In the genomic region with DNA sequence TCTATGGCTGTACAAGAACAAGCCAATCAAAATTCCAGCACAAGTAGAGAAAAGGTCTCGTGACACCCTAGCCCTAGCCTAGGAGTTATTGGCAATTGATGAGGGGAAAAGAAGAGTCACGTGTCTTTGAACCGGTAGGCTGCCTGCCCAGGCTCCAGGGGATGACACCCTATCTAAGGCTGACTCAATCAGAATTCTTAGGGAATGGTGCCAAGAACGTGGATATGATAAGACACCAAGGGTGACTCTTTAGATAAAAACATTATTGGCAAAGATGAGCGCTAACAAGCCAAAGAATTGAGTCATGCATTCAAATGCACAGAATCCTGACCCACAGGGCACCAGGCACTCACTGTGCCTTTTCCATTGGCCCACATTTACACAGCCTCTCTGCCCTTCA, we compare ENCODE assay signal across 25 mouse cellular contexts. TPM values are rescaled to one million over a fixed set of nuclear protein-coding genes. Genes with fewer than 3 reads are reported as not detected.
DNase-seq lines count a peak whose midpoint lies in the region; ATAC-seq and TF ChIP-seq lines count a peak whose summit lies in the region.
"Had no signal": no experiment of that assay in that cellular context is flagged by ENCODE, and none has a peak within 500 bp of the region (broad histone marks: within the 10 kb centered on the region; RNA-seq: fewer than 3 reads in every experiment).

No protein-coding gene starts in this region.

- TF ChIP-seq POLR2A in lung, adult 2 months (IDR thresholded peaks at IDR 0.05; ENCODE audit: borderline replicate concordance, extremely low read depth, low read depth, low read length), result no peak

- 0 out of 2 replicates have a peak, but pooled peaks have one; percentile 37 for ATAC-seq in lung, postnatal 0 days
- ATAC-seq in intestine, embryonic 16.5 days, result no peak
- no peak for ATAC-seq in stomach, postnatal 0 days (ENCODE audit: low FRiP score, low TSS enrichment)
- ATAC-seq: forebrain, embryonic 14.5 days had no signal

- peak; percentile 18 for DNase-seq in lung, postnatal 0 days (ENCODE audit: low spot score)
- DNase-seq in lung, adult 2 months, result no peak
- DNase-seq in stomach, postnatal 0 days (ENCODE audit: low spot score), result no peak
- DNase-seq in gastrocnemius, postnatal 25 days, result no peak
- no peak for DNase-seq in spleen, postnatal 14 days (ENCODE audit: low spot score in 2 of 2)
- DNase-seq: B cell, adult 2 months; cerebellum, adult 11 months; cerebellum, adult 8-10 months; cerebellum, postnatal 14 days; embryo, embryonic 11 days; gastrocnemius, adult 2 months; gastrocnemius, postnatal 36 days; heart, postnatal 14 days; kidney, adult 18-20 months had no signal

- no peaks in the 10 kb centered on the region for H3K27me3 ChIP-seq in lung, postnatal 0 days (replicated peaks; ENCODE audit: insufficient read depth, low read length)
- no peaks in the 10 kb centered on the region for H3K27me3 ChIP-seq in E14TG2a.4 (ENCODE audit: insufficient read depth, low read length)
- H3K27me3 ChIP-seq in intestine, embryonic 16.5 days (replicated peaks; ENCODE audit: control insufficient read depth, insufficient read depth, low read length), result no peaks in the 10 kb centered on the region
- H3K27me3 ChIP-seq in stomach, postnatal 0 days (ENCODE audit: control insufficient read depth, insufficient read depth, low read length), result no peaks in the 10 kb centered on the region
- H3K27me3 ChIP-seq: embryonic facial prominence, embryonic 15.5 days had no signal

- no peak overlapping the region for H3K4me2 ChIP-seq in lung, postnatal 0 days (replicated peaks; ENCODE audit: low read depth, low read length)
- no peak overlapping the region for H3K4me2 ChIP-seq in intestine, embryonic 16.5 days (ENCODE audit: low read depth, low read length)
- H3K4me2 ChIP-seq in stomach, postnatal 0 days (replicated peaks; ENCODE audit: low read depth), result no peak overlapping the region
- H3K4me2 ChIP-seq: embryonic facial prominence, embryonic 15.5 days; heart, embryonic 15.5 days; hindbrain, embryonic 13.5 days had no signal

- H3K4me1 ChIP-seq in lung, postnatal 0 days (ENCODE audit: insufficient read depth, low read depth, low read length), result no peaks in the 10 kb centered on the region
- no peaks in the 10 kb centered on the region for H3K4me1 ChIP-seq in lung, adult 2 months (ENCODE audit: control insufficient read depth, insufficient read depth, low read length)
- peaks cover 47% of the 10 kb centered on the region for H3K4me1 ChIP-seq in E14TG2a.4 (replicated peaks; ENCODE audit: low read depth, low read length)
- H3K4me1 ChIP-seq in intestine, embryonic 16.5 days (ENCODE audit: control insufficient read depth, insufficient read depth, low read length), result no peaks in the 10 kb centered on the region
- H3K4me1 ChIP-seq in stomach, postnatal 0 days (replicated peaks; ENCODE audit: control insufficient read depth, insufficient read depth), result no peaks in the 10 kb centered on the region
- H3K4me1 ChIP-seq: embryonic facial prominence, embryonic 15.5 days; forebrain, embryonic 10.5 days; heart, embryonic 10.5 days; heart, embryonic 15.5 days; hindbrain, embryonic 13.5 days had no signal

- no peak overlapping the region for H3K9ac ChIP-seq in lung, postnatal 0 days (replicated peaks; ENCODE audit: low read depth)
- no peak overlapping the region for H3K9ac ChIP-seq in intestine, embryonic 16.5 days (ENCODE audit: low read depth, low read length)
- no peak overlapping the region for H3K9ac ChIP-seq in stomach, postnatal 0 days (ENCODE audit: low read length)
- H3K9ac ChIP-seq: embryonic facial prominence, embryonic 15.5 days; heart, embryonic 15.5 days; hindbrain, embryonic 13.5 days had no signal

- no peaks in the 10 kb centered on the region for H3K9me3 ChIP-seq in lung, postnatal 0 days (ENCODE audit: low read length)
- H3K9me3 ChIP-seq in E14TG2a.4 (ENCODE audit: low read length), result peaks cover 5% of the 10 kb centered on the region
- H3K9me3 ChIP-seq in intestine, embryonic 16.5 days (ENCODE audit: control insufficient read depth, low read length), result no peaks in the 10 kb centered on the region
- H3K9me3 ChIP-seq in stomach, postnatal 0 days (ENCODE audit: control insufficient read depth, low read length), result no peaks in the 10 kb centered on the region
- H3K9me3 ChIP-seq: embryonic facial prominence, embryonic 15.5 days; heart, embryonic 10.5 days; heart, embryonic 15.5 days; hindbrain, embryonic 13.5 days had no signal

- H3K4me3 ChIP-seq in lung, postnatal 0 days (ENCODE audit: low read depth, low read length), result no peak overlapping the region
- no peak overlapping the region for H3K4me3 ChIP-seq in lung, adult 2 months (replicated peaks; ENCODE audit: extremely low read depth, low read depth, low read length)
- 0 out of 2 replicates have a peak overlapping the region, but pooled peaks have one; percentile 10 for H3K4me3 ChIP-seq in E14TG2a.4 (replicated peaks; ENCODE audit: low read length)
- no peak overlapping the region for H3K4me3 ChIP-seq in intestine, embryonic 16.5 days (ENCODE audit: low read length)
- no peak overlapping the region for H3K4me3 ChIP-seq in stomach, postnatal 0 days (ENCODE audit: low read depth, low read length)
- H3K4me3 ChIP-seq: embryonic facial prominence, embryonic 15.5 days; erythroblast, embryonic 14.5 days; forebrain, embryonic 10.5 days; gastrocnemius, adult 2 months; heart, embryonic 10.5 days; heart, embryonic 15.5 days; hindbrain, embryonic 13.5 days had no signal

- TF ChIP-seq CTCF in lung, postnatal 0 days (IDR thresholded peaks at IDR 0.05), result no peak
- TF ChIP-seq CTCF in lung, adult 2 months (IDR thresholded peaks at IDR 0.05; ENCODE audit: insufficient read depth, low read length), result no peak
- no peak for TF ChIP-seq CTCF in E14TG2a.4 (conservative IDR thresholded peaks at IDR 0.05; ENCODE audit: low read length)
- TF ChIP-seq CTCF in stomach, postnatal 0 days (IDR thresholded peaks at IDR 0.05; ENCODE audit: low read depth), result no peak

- H3K27ac ChIP-seq in lung, postnatal 0 days (ENCODE audit: low read length), result no peak overlapping the region
- peak overlapping the region; percentile 73 for H3K27ac ChIP-seq in intestine, embryonic 16.5 days (ENCODE audit: low read length)
- H3K27ac ChIP-seq in stomach, postnatal 0 days (replicated peaks), result peak overlapping the region; percentile 49
- H3K27ac ChIP-seq: embryonic facial prominence, embryonic 15.5 days; forebrain, embryonic 10.5 days; gastrocnemius, adult 2 months; heart, embryonic 10.5 days; heart, embryonic 15.5 days; hindbrain, embryonic 13.5 days had no signal

- TF ChIP-seq EP300 in lung, postnatal 0 days (IDR thresholded peaks at IDR 0.05), result no peak
- TF ChIP-seq EP300 in stomach, postnatal 0 days (optimal IDR thresholded peaks at IDR 0.05), result no peak

- WGBS in lung, postnatal 0 days, result 65% methylated on average over 5 of the region's 5 CpGs
- WGBS in lung, adult 2 months, result 68% methylated on average over 5 of the region's 5 CpGs
- WGBS in intestine, embryonic 16.5 days, result 78% methylated on average over 5 of the region's 5 CpGs
- WGBS in stomach, postnatal 0 days, result 75% methylated on average over 5 of the region's 5 CpGs

- H3K36me3 ChIP-seq in lung, postnatal 0 days (ENCODE audit: insufficient read depth, low read length), result no peaks in the 10 kb centered on the region
- no peaks in the 10 kb centered on the region for H3K36me3 ChIP-seq in E14TG2a.4 (ENCODE audit: insufficient read depth, low read length)
- no peaks in the 10 kb centered on the region for H3K36me3 ChIP-seq in intestine, embryonic 16.5 days (ENCODE audit: control insufficient read depth, insufficient read depth, low read length)
- H3K36me3 ChIP-seq in stomach, postnatal 0 days (ENCODE audit: control insufficient read depth, insufficient read depth, low read length), result no peaks in the 10 kb centered on the region
- H3K36me3 ChIP-seq: embryonic facial prominence, embryonic 15.5 days; forebrain, embryonic 10.5 days; heart, embryonic 10.5 days; heart, embryonic 15.5 days; hindbrain, embryonic 13.5 days had no signal

RNA-seq across cellular contexts. Expression of a gene that starts 10.5 kb away (rescaled TPM):
- 0.21 and 0.30 TPM in 2 replicates for polyA plus RNA-seq in lung, postnatal 0 days (2015; fragmentation: Nextera tagmentation; extraction: Ambion mirVana)
- 0.41 and 1.0 TPM in 2 replicates for polyA plus RNA-seq in lung, adult 2 months (2012; rRNA removed)
- 2.8 and 5.0 TPM in 2 replicates for polyA plus RNA-seq in intestine, embryonic 16.5 days (2015; fragmentation: Nextera tagmentation; extraction: Ambion mirVana)
- 2.9 and 3.4 TPM in 2 replicates for polyA plus RNA-seq in stomach, postnatal 0 days (2015; fragmentation: Nextera tagmentation; extraction: Ambion mirVana)
- total RNA-seq in gastrocnemius, postnatal 25 days (2021), result under 1 TPM; 0.19 to 0.54 TPM
- total RNA-seq: common myeloid progenitor, adult 5-6 weeks; hematopoietic stem cell, adult 5-6 weeks had no signal
- polyA plus RNA-seq: erythroblast, embryonic 14.5 days; forebrain, embryonic 10.5 days; heart, embryonic 10.5 days; hindbrain, embryonic 13.5 days had no signal
